Mouse (Mus musculus) gastrocnemius, postnatal 25 days (tissue): ENCODE measurements around the gene Eif4ebp2. TPM values are rescaled to one million over a fixed set of nuclear protein-coding genes. Genes with fewer than 3 reads are reported as not detected.
"Not testable (repeated sequence)": the region's sequence is repeated elsewhere in the genome, so short reads cannot be mapped to it uniquely, and the experiment has no call there.

ENCODE experiments used
- DNase-seq: peaks from one replicate; pipeline ENCODE4 v3.0.0; 2022
- total RNA-seq, 2 experiments: library from RNA; stranded (reverse); gene quantifications; 1 replicate in 1 of 2; 2 replicates in 1 of 2; pipeline ENCODE4 v1.2.3; 2021

Eif4ebp2 gene
- total RNA-seq, 2 experiments from 2014 or later, result 94.8 to 112 TPM

DNA sequence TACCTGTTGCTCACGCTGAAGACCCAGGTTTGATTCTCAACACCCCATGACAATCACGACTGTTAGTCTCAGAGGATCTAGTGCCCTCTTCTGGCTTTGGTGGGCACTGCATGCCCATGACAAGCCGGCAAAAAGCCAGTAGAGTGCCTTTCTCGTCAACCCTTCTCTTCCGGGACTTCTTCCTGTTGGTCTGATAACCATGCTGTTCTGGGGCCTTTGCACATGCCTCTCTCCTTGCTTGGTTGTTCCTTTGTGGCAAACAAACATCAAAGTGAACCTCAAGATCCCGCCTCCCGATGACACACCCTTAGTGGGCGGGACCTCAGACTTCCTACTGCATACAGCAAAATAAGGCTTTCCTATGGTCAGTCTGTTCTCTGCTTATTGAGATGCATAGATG lies 13.8 kb upstream of the Eif4ebp2 start:
- no peak for DNase-seq

DNA sequence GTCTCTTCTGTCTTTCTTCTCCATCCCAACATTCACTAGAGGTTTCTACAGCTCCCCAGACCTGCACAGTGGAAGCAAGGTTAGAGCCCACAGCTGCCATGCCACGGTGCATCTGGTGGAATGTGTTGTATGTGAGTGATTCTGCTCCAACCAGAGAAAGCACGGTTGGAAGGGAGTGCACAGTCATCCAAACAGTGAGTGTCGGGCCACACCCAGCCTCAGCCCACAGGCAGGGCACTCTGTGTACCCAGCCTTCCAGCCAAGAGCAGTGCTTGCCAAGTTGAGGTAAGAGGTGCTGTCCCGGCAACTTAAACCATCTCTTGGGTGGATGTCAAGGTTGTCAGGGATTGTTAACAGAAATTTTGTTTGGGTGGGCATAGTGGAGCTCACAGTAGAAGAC lies 12.5 kb upstream of the Eif4ebp2 start:
- peak; percentile 78 for DNase-seq

DNA sequence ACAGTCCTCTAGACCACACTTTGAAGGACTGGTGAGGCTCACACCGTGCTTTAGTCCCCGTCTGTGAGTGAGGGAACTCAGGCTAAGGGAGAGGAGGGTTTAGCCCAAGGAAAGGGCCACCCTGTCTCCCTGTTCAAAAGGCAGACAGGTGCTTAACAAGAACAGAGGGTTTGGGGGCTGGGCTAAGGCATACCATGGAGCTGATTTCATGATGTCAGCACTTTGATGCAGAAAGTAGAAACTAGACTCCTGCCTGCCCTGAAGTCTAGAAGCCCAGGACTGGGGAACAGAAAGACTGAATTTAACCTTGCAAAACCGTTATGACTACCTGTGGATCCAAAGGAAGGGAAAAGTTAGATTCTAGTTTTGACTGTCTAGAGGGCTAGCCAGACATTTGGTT lies 4.7 kb upstream of the Eif4ebp2 start:
- no peak for DNase-seq

- DNase-seq, result not testable (repeated sequence)
Observed at GRCm38 (mm10) chr10:61453171-61453570, 710 bp upstream of the Eif4ebp2 start.

GRCm38 (mm10) chr10:61451931-61452617 lies 387 bp downstream of the Eif4ebp2 start:
- peak; percentile 55 for DNase-seq

DNA sequence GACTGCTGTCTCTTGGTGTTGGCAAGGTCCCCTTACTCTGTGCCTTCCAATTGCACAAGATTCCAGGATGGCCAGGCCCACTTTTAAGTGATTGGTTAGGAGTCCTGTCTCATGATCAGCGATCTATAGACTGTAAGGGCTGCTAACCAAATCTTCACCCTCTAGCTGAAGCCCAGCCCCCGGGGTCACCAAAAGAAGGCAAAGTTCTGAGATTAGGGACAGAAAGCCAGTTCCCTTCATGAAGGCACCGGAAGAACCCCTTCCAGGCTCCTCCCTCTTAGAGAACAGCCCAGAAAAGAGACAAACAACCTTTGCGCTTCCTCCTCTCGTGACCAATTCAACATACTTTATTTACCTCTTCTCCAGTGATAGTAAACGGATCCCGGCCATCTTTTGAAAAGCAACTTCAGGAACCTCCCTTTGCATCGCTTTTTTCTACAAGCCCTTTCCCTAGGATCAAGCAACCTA lies 964 bp downstream of the Eif4ebp2 start:
- no peak for DNase-seq

DNA sequence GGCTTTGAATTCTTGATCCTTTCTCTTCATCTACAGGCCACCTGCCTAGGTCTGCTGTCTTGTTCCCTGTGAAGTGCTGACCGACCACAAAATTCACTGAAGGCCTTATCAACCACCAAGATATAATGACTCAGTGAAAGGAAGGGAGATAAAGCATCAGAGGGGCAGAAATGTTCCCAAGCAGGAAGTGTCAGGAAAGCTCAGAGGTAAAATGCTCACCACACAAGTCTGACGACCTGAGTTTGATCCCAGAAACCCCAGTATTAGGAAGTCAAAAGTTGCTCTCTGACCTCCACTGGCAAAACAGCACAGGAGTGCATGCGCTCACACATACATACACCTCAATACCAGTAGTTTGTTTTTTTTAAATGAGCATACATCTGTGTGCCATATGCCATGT lies 3.6 kb downstream of the Eif4ebp2 start:
- no peak for DNase-seq

DNA sequence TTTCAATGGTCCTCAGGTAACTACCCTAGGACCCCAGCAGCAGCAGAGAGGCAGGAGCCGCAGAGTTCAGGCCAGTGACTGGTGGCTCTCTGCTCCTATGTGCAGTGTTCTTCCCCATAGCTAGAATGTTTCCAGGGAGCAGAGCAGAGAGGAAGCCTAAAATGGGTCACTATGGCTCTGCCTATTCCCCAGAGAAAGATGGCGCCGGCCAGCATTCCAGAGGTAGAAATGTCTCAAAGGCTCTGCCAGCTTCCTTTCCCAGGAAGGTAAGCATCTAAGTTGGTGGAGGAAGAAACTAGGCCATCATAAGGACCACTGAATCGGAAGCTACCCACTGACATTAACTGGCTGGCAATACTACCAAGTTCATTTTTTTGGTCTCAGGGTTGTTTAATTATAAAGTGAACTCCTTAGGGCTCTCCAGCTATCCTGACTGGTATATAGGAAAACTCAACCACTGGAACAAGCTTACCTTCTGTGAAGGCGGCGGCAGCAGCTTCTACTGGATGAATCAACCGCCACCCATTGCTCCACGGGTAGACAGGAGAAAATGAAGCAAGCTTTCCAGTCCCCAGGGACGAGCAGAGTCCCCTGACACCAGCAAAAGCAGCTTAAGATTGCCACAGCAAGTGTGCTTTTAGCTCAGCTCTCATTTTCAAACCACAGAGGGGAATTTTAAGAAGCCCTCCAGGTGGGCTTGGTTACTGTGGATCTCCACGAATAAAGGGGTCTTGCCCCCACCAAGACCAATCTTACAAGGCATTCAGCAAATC lies 4.7 kb downstream of the Eif4ebp2 start:
- no peak for DNase-seq

DNA sequence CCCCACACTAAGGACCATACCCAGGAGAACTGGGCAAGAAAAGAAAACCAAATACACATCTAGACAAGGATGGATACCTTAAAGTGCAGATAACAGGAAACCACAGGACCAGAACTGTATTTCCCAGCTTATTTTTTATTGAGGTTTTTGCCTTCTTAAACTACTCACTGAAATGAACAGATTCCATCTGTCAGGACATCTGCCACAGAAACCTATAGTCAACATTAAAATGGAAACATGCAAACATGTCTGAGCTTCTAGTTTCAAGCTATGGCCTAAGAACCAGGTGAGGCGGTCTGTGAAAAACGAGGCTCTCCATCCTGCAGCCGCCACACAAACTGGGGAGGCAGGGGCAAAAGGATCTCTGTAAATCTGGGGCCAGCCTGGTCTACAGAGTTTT lies 7.4 kb downstream of the Eif4ebp2 start:
- no peak for DNase-seq

GRCm38 (mm10) chr10:61443876-61444275 lies 8.6 kb downstream of the Eif4ebp2 start:
- DNase-seq, result no peak

DNA sequence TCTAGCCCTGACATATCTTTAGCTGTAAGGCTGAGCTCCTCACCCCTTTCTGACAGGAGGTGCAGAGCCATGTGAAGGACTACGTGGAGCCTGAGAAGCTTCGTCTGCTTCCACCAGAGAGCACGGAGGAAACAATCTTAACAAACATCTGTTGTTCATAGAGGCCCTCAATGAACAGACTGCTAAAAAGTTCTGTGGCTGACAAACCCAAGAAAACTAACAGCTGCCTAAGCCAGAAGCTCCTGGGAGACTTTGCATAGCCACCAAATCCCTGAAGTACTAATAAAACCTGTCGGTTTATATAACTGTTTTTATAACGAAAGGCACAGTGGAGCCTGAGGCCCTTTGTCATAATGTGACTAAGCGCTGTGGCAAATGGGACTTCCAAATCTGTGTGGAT lies 9.0 kb downstream of the Eif4ebp2 start:
- DNase-seq, result no peak

DNA sequence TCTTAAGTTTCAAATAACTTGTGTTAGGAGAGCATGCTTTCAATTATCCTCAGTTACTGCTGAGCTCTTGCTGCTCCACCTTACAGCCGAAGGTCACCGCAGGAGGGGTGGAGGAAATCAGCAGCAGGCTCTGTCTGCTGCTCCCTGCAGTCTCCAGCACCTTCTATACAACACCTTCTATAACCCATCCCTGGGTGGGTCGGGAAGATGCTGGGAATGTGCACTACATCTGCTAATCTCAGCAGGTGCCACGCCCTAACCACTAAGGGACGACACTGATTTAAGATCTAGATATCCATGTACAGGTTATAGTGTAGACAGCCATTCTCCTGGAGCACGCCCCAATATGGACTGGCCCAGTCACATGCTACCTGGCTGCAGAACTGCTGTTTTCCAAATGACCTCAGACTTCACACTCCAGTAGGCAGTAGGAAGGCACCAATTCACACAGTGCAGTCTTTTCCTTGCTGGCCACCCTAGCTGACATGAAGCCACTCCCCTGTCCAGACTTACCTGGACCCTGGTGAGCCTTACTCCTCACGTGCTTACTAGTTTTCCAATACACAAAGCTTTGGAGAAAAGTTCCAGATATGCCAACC lies 12.2 kb downstream of the Eif4ebp2 start:
- no peak for DNase-seq

- DNase-seq, result no peak
Observed at GRCm38 (mm10) chr10:61431375-61431774, 21.1 kb downstream of the Eif4ebp2 start.

DNA sequence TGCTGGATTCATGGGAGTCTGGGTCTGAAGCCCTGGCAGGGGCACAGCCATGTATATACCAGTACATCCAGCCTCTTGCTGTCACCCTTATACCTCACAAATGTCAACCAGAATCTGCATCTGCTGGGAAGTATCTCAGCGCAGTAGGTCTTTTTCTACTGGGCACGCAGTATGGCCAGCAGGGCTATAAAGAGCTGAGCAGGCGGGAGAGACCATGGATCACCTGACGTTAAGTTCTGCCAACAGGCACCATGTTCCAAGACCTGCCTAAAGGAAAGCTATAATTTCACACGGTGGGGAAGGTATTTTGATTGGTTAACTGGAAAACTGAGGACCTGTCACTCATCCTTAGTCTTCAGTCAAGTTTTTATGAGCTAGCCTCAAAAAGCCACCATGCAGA lies 23.4 kb downstream of the Eif4ebp2 start:
- DNase-seq, result no peak

- no peak for DNase-seq
Observed at GRCm38 (mm10) chr10:61428416-61428815, 24.0 kb downstream of the Eif4ebp2 start.

GRCm38 (mm10) chr10:61427951-61428350 lies 24.5 kb downstream of the Eif4ebp2 start:
- no peak for DNase-seq

GRCm38 (mm10) chr10:61426251-61426757 lies 26.2 kb downstream of the Eif4ebp2 start:
- DNase-seq, result peak; percentile 42

GRCm38 (mm10) chr10:61425047-61425446 lies 27.4 kb downstream of the Eif4ebp2 start:
- no peak for DNase-seq

DNA sequence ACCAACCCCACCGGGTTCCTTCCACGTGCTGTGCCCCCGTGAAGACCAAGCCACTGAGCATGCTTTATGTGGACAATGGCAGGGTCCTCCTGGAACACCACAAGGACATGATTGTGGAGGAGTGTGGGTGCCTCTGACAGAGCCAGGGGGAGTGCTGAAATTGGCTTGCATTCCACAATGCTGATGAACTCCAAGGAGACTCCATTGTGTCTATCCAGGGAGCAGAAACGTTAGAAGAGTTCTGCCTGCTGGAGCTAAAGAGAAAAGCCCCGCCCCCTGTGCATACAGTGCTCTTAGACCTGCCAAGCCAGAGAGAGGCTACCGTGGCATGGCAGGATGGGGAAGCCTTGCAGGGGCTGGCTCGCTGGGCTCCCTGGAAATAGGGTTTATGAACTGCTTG lies 28.0 kb downstream of the Eif4ebp2 start:
- DNase-seq, result no peak

- DNase-seq, result no peak
Observed at GRCm38 (mm10) chr10:61423289-61423688, 29.2 kb downstream of the Eif4ebp2 start.

GRCm38 (mm10) chr10:61422861-61423260 lies 29.6 kb downstream of the Eif4ebp2 start:
- no peak for DNase-seq

- no peak for DNase-seq
Observed at GRCm38 (mm10) chr10:61420011-61420410, 32.5 kb downstream of the Eif4ebp2 start.

GRCm38 (mm10) chr10:61419146-61419545 lies 33.3 kb downstream of the Eif4ebp2 start:
- no peak for DNase-seq
